Mouse (Mus musculus) T-helper 2 cell (primary cell): Measurements from ENCODE around the gene 2010300C02Rik.

Source experiments
- in situ Hi-C: fragments of 300-600 bp; cut with MboI, MseI; formaldehyde crosslinking; loops from one replicate; pipeline ENCODE4 v1.15.1; 2025; ENCODE audit warnings: high pct_unique_total_duplicates

Gene 2010300C02Rik

DNA sequence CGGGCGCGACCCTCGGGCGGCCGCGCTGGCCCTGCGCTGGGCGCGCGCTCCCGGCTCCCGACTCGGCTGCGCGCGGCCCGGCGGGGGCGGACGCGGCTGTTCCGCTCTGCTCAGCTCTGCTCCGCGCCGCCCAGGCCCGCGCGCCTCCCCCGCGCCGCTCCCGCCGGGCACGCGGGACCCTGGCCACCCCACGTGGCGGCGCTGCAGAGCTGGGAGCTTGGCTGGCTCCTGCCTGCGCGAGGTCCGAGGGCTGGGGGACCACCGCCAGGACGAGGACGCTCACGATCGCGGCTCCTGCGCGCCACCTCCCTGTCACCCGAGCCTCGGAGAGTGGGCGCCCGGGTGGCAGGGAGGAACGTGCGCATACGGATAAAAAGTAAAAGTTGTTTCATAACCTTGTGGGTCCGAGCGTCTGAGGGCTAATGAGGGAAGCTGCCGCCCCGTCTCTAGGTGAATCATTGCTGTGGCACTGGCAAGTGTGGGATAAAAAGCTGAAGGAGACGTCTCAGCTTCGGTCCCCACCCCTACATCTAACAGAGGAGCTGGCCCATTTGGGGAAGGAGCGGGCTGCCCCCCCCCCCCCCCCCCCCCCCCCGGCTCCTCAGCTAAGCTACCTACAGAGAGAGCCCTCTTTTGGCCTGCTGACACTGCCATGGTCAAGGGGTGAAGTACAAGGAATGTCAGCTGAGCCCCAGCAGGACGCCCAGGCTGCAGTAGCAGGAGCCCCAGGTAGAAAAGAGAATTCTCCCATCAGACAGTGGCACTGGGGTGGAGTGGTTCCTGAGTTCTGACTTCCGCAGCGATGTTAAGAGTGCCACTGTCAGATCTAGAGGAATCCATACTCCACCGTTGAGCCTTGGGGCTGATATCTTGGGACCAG is at the start of gene 2010300C02Rik:
Gene 2010300C02Rik, minus strand, starts transcription at position 325 of the 880 bp plus-strand sequence.
- in situ Hi-C loops, result loop anchor here (10.0 kb wide), 1 partner anchor 135 kb away; no protein-coding TSS in a partner anchor

- in situ Hi-C loops, result no loop called here
Observed at GRCm38 (mm10) chr1:37759407-37759806, 39.5 kb upstream of the 2010300C02Rik start.

DNA sequence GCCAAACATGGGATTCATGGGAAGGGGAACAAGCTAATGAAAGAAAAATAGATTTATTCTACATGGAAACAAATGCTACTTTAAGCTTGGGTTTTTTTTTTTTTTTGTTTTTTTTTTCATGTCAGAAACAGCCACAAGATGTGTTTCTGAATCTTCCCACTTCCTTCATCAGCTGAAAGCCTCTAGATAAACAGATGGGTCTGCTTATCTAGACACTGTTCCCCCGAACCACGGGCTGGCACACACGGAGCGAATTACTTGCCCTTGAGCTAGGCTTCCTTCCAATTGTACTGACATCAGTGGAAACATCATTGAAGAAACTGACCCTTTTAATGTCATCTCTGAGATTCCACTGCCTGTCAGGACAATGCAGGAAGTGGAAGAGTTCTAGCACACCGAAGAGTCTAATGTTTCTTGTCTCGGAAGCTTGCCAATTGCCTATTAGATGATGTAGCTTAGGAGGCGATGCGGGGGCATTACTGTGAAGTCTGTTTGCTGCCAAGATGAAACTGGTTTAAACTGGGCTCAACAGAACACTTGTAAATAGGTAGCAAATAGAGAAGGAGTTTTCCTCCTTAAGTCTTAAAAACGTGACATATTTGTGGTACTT is 24.9 kb upstream of the 2010300C02Rik start:
- in situ Hi-C loops, result no loop called here

DNA sequence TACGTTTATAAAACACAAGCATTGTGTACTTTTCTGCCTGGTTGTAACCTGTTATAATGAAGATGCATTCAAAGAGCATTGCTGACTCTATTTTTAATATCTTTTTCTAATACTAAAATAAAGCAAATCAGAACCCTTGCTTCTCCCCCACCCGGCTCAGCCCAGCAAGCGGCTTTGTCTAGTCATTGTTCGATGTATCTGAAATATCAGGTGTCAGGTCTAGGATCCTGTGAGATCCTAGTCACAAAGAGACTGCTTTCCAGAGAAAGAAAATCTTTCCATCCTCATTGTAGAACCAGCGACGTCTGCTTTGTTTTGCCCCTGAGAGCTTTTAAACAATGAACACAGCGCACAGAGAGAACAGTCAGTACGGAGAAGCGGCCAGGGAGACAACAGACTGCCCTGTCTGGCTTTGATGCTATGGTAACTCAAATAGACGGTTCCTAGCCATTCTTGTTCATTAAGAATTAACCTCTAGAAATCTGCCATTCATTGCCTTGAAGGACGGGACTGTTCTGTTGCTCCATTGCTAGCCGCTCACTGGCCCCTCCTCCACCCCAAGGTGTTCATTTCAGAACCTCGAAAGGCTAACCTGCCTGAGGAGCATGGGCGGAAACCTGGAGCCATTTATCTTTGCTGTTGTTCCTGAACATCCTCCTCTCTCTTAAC is 22.9 kb upstream of the 2010300C02Rik start:
- in situ Hi-C loops, result no loop called here

DNA sequence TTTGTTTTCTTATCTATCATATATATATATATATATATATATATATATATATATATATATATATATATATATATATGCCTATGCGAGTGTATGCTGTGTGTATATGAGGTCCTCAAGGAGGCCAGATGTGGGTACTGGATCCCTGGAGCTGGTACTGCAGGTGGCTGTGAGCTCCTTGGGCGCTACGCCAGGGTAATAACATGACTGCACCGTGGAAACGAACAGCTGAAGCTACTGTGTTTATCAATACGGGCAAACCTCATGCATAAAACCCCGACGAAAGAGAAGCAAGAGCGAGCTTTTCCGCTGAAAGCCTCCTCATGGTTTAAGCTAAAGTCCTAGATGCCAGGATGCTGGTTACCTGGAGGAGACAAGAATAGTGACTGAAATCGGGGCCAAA is 22.2 kb upstream of the 2010300C02Rik start:
- in situ Hi-C loops, result no loop called here

- in situ Hi-C loops, result no loop called here
Observed at GRCm38 (mm10) chr1:37740161-37740802, 20.4 kb upstream of the 2010300C02Rik start.

DNA sequence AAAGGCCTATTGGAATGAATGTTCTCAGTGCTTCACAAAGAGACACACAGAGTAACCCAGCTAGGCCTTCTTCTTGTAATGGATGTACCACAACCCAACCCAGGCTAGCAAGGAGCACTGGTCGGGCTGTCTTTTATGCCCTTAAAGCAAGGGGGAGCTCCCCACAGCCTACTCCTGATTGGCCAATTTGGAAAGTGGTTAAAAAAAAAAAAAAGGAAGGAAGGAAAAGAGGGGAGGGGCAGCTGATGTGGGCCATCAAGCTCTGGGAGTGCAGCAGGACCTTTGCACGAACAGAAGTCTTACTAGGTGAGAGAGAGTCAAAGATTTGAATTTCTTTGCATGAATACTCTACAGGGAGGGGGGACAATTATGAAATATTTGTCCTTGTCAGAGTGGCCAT is 19.0 kb upstream of the 2010300C02Rik start:
- in situ Hi-C loops, result no loop called here

DNA sequence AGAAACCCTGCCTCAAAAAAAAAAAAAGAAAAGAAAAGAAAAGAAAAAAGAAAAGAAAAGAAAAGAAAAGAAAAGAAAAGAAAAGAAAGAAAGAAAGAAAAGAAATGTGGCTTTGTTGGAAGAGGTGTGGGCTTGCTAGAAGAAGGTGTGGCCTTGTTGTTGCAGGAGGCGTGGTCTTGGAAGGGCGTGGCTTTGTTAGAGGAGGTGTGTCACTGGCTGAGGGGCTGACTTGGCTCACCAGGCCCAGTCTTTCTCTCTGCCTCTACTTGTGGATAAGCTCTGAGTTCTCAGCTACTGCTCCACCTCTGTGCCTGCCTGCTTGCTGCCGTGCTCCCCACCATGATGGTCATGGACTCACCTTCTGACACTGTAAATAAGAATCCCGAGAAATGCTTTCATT is 17.2 kb upstream of the 2010300C02Rik start:
- in situ Hi-C loops, result no loop called here

DNA sequence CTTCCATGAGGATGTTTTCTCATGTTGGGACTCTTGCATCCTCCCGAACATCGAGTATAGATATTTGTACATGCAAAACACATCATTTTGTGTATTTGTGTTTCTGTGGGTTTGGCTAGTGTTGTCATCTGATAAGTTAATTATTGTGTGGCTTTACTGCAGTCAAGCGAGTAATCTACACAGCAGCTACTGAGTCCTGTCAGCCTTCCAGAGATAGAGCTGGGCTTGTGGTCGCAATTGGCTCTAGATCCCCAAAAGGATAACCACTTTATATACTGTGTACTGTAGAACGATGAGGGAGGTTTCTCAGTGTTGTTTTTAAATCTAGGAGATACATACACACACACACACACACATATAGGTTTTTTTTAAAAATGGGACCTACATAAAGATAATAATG is 16.0 kb upstream of the 2010300C02Rik start:
- in situ Hi-C loops, result no loop called here

GRCm38 (mm10) chr1:37734841-37735240 is 15.0 kb upstream of the 2010300C02Rik start:
- in situ Hi-C loops, result no loop called here

DNA sequence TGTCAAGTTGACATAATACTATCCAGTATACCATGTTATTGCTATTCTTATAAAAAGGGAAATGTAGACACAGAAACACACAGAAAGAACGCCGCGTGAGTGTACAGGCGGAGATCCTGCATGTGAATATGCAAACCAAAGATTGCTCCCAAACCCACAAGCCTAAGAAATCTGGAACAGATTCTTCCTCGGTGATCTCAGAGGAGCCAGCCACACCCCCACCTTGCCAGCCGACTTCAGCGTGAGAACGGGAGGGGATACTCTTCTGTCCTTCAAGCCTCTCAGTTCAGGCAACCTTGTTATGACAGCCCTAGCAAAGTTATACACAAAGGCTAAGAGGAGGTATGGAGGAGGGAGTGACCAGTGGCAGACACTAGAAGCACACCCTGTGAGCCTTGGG is 9.5 kb upstream of the 2010300C02Rik start:
- in situ Hi-C loops, result no loop called here

DNA sequence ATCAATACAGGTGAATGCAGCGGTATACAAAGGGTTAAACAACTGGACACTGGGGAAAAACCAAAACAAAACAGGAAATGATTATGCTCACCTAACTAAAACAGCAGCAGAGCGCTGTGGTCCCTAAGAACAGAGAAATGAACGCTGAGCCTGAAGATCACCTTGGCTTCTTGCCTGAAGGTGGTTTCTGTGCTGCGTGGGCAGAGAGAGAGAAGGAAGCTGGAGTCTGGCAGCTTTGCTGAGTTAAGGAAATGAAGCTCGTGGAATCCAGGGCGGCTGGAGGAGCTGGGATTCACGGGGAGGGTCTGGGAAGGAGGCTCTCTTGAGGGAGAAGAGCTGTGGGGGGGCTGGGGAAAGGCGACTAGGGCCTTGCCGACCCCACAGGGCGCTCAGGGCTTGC is 8.2 kb upstream of the 2010300C02Rik start:
- in situ Hi-C loops, result no loop called here

DNA sequence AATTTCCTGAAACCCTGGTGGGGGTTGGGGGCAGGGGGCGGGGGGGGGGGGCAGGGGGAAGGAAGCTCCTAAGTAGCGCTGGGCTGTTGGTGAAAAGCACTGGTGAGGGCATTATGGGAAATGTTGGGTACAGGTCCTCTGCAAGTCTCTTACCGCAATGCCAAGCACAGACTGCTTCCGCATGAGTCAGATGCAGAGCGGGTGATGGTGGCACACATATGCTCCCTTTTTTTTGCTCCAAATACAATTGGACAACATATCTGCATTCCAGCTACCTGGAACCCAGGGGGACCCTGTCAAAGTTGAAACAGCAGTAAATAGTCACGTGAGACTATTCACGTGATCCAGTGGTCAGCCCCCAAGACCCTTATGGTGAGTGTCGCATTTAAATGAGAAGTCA is 7.3 kb upstream of the 2010300C02Rik start:
- in situ Hi-C loops, result no loop called here

DNA sequence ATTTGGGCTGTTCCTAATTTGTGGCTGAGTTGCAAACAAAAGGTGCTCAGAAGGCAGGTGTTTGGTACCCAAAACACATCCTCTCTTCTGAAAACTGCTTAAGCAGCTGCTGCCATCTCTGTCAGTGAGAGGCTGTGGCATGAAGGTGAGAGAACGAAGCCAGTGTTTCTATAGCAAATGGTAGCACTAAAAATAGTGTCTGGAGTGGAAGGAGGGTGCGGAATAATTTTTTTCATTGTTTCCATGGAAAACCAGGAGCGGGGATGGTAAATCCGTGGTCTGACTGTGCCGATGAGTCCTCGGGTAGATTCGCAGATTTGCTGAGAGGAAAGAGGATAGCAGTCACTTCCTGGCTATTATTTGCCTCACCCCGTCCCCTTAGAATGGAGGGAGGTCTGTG is 6.5 kb upstream of the 2010300C02Rik start:
- in situ Hi-C loops, result no loop called here

DNA sequence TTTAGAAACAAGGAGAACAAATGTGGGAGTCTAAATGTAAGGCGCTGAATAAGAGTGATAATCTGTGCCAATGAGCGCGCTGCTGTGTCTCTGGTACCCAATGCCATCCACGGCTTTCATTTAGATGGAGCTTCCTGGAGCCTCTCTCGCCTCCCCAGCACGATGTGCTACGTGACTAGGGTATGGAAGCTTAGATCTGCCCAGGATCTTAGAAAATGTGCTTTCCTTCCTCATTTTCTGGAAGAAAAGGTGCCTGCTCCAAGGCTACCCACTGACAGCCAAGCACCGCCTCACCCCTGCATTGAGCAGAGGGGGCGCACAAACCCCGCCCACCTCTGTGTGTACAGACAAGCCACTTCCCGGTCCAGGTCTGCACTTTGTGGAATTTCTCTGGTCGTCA is 6.0 kb upstream of the 2010300C02Rik start:
- in situ Hi-C loops, result no loop called here

DNA sequence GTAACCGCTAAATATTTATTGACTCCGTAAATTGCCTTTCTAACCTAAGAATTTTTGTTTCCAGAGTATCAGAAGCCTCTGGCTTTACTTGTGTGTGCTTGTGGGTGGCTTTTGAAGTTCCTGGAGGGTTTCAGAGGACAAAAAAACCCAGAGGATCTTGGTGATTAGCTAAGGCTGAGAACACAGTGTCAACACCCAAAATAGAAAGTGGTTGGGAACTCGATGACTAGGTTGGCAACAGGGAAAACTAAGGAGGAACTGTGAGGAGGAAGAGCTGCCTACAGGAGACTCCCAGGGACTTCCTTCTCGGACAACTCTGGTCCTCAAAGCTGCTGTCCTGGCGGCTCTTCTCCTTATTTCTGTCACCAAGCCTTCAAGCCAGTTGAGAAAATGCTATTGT is 1.2 kb upstream of the 2010300C02Rik start:
- in situ Hi-C loops, result no loop called here

- in situ Hi-C loops, result loop anchor here (10.0 kb wide), 1 partner anchor 136 kb away; no protein-coding TSS in a partner anchor
Observed at GRCm38 (mm10) chr1:37719030-37719723, 708 bp downstream of the 2010300C02Rik start.

DNA sequence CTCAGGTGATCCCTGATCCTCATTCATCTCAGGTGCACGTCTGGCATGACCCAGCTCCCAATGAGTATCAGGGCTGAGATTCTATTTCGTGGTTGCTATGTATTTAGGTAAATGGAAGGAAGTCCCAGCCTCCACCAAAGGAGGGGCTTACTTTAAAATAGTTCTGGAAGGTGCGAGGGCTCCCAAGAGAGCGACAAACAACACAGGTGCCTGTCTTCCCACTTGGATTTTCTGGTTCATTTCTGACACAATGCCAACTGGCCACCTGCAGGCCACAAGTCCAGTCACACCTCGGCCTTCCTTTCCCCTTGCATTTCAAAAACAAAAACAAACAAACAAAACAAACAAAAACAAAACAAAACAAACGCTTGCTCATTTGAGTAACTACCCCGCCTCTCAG is 1.4 kb downstream of the 2010300C02Rik start:
- in situ Hi-C loops, result loop anchor here (10.0 kb wide), 1 partner anchor 136 kb away; no protein-coding TSS in a partner anchor

DNA sequence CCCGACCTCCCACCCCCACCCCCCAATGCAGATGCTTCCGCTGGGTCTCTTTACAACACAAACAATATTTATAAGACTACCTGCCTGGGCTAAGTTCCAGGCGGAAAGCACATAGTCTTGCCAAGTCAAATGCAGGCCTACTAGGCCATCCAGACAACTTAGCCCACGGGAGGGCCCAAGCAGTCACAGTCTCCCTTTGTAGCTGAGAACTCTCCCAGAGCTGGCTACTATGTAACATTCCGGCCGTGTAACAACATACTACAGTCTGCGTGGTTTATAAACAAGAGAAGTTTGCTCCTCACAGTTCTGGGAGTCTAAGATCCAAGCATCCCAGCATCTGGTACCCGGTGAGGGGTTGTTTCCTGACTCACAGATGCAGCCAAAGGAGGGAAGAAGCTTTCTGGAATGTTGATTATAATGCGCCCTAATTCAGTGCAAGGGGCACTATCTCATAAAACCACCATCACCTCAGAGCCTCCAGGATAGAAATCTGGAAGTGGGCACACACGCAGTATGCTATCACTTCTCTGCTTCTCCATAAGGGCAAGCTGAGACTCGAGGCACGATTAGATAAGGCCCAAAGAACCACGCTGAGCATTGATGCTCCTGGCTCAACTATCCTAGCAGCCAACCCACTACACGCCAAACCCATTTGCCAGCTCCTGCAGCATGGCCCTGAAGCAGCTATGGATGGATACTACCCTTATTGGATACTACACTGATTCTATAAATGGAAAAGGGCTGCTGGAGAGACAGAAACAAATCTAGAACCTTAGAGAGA is 2.3 kb downstream of the 2010300C02Rik start:
- in situ Hi-C loops, result loop anchor here (10.0 kb wide), 1 partner anchor 137 kb away; no protein-coding TSS in a partner anchor

GRCm38 (mm10) chr1:37712357-37712737 is 7.5 kb downstream of the 2010300C02Rik start:
- in situ Hi-C loops, result loop anchor here (10.0 kb wide), 1 partner anchor 142 kb away; no protein-coding TSS in a partner anchor
